Mouse (Mus musculus) C2C12 (cell line): ENCODE results near the gene Hebp2. TPM values are rescaled to one million over a fixed set of nuclear protein-coding genes. Genes with fewer than 3 reads are reported as not detected.

ENCODE experiments used
- H3K27me3 ChIP-seq: one replicate; pipeline ENCODE4 v1.6.1; 2011; ENCODE audit not compliant: control insufficient read depth, insufficient read depth, insufficient read length
- H3K36me3 ChIP-seq: one replicate; pipeline ENCODE4 v1.6.1; 2011; ENCODE audit not compliant: control insufficient read depth, insufficient read depth
- H3K4me3 ChIP-seq: one replicate; pipeline ENCODE4 v1.5.1; 2011; ENCODE audit warnings: mild to moderate bottlenecking, control low read depth; ENCODE audit not compliant: poor library complexity, insufficient read depth, severe bottlenecking
- H3K79me2 ChIP-seq: one replicate; pipeline ENCODE4 v1.6.1; 2011; ENCODE audit not compliant: control insufficient read depth, insufficient read depth
- H3K79me3 ChIP-seq: one replicate; pipeline ENCODE4 v1.6.1; 2011; ENCODE audit warnings: low read depth, control low read depth
- H3ac ChIP-seq: one replicate; pipeline ENCODE3; 2011; ENCODE audit warnings: low read depth; ENCODE audit not compliant: control insufficient read depth, insufficient read length
- CEBPB ChIP-seq: IDR thresholded peaks from one replicate; pipeline ENCODE4 v1.6.1; 2011; ENCODE audit warnings: low read depth, mild to moderate bottlenecking, control low read depth, moderate library complexity
- CTCF ChIP-seq: IDR thresholded peaks from one replicate; pipeline ENCODE4 v1.5.1; 2011; ENCODE audit not compliant: control insufficient read depth, insufficient read depth, insufficient read length
- FOSL1 ChIP-seq: IDR thresholded peaks from one replicate; pipeline ENCODE4 v1.8.0; 2011; ENCODE audit warnings: mild to moderate bottlenecking, low read length; ENCODE audit not compliant: poor library complexity, insufficient read depth, severe bottlenecking
- MAX ChIP-seq: IDR thresholded peaks from one replicate; pipeline ENCODE4 v1.6.1; 2011; ENCODE audit warnings: mild to moderate bottlenecking, control low read depth
- MYOD1 ChIP-seq: IDR thresholded peaks from one replicate; pipeline ENCODE4 v1.6.1; 2011; ENCODE audit warnings: low read depth; ENCODE audit not compliant: control insufficient read depth, insufficient read length
- MYOG ChIP-seq: IDR thresholded peaks from one replicate; pipeline ENCODE4 v1.6.1; 2011; ENCODE audit not compliant: control insufficient read depth, insufficient read length; ENCODE audit errors: extremely low read depth
- USF1 ChIP-seq: IDR thresholded peaks from one replicate; pipeline ENCODE4 v1.6.1; 2011; ENCODE audit warnings: low read depth, mild to moderate bottlenecking, control low read depth, moderate library complexity
- polyA plus RNA-seq: library from polyadenylated mRNA; unstranded; fragments of >200 nt; fragmentation: generic; extraction: Trizol; gene quantifications from one replicate; pipeline ENCODE4 v1.2.1, GENCODE M21; 2012; ENCODE audit warnings: missing spikeins

The Hebp2 gene
- polyA plus RNA-seq, 1 experiment, result 4.3 TPM

DNA sequence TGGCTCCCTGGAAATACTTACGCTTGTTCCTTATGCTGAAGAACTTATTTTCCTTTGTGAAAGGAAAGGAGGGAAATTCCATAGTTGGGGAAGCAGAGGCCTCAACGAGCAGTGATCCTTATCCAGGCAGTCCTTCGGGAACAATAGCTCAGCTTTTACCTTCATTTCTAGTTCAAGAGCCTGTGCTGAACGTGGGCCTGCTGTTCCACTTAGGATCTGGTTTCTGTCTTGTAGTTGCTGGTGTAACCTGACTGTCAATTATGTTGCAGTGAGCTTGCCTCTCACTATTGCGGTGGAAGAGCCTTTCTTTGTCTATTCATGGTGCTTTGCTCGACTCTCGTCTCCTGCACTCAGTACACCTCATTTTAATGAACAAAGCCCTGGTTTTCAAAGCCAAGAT lies 51.6 kb downstream of the Hebp2 start:
- TF ChIP-seq USF1 (no peak), CEBPB (no peak), FOSL1 (no peak), MYOD1 (no peak), MYOG (no peak), CTCF (no peak), MAX (no peak)
- Histone ChIP-seq H3K36me3 (no peaks in the 10 kb centered on the region), H3K27me3 (no peaks in the 10 kb centered on the region), H3ac (no peak overlapping the region), H3K4me3 (no peak overlapping the region), H3K79me3 (peaks cover 2% of the 10 kb centered on the region), H3K79me2 (no peaks in the 10 kb centered on the region)

GRCm38 (mm10) chr10:18493010-18493894 lies 52.6 kb downstream of the Hebp2 start:
- no peaks in the 10 kb centered on the region for H3K27me3 ChIP-seq
- no peaks in the 10 kb centered on the region for H3K79me2 ChIP-seq
- H3K36me3 ChIP-seq, result no peaks in the 10 kb centered on the region
- no peak for TF ChIP-seq USF1
- no peak for TF ChIP-seq MYOG
- no peak for TF ChIP-seq FOSL1
- no peak for TF ChIP-seq CTCF
- no peak for TF ChIP-seq MYOD1
- no peak for TF ChIP-seq MAX
- TF ChIP-seq CEBPB, result no peak
- H3K79me3 ChIP-seq, result peaks cover 2% of the 10 kb centered on the region
- no peak overlapping the region for H3ac ChIP-seq
- no peak overlapping the region for H3K4me3 ChIP-seq

DNA sequence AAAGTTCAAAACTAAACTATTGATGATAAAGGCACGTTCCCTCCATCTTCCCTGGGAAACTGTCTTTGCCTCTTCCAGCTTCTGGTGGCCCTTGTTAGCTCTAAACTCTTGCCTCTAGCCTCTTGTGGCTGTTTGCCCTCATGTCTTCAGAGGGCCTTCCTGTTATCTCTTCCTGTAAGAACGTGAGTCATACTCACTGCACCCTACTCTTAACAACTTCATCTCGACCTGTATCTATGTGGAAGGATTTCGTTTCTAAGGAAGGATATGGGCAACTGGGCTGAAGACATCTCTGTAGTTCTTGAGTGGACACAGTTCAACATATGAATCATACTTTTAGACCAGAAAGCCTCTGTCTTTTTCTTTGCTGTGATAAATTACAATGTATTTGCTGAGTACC lies 53.9 kb downstream of the Hebp2 start:
- Histone ChIP-seq H3K27me3 (no peaks in the 10 kb centered on the region), H3K36me3 (no peaks in the 10 kb centered on the region), H3K79me2 (no peaks in the 10 kb centered on the region), H3K79me3 (peaks cover 2% of the 10 kb centered on the region), H3ac (no peak overlapping the region), H3K4me3 (no peak overlapping the region)
- TF ChIP-seq FOSL1 (no peak), CEBPB (no peak), USF1 (no peak), MAX (no peak), MYOD1 (no peak), MYOG (no peak), CTCF (no peak)

- Histone ChIP-seq H3K4me3 (no peak overlapping the region), H3K36me3 (no peaks in the 10 kb centered on the region), H3K79me3 (no peaks in the 10 kb centered on the region), H3K27me3 (no peaks in the 10 kb centered on the region), H3K79me2 (no peaks in the 10 kb centered on the region), H3ac (no peak overlapping the region)
- no peak for TF ChIP-seq MYOD1
- no peak for TF ChIP-seq USF1
- no peak for TF ChIP-seq FOSL1
- no peak for TF ChIP-seq MYOG
- TF ChIP-seq MAX, result no peak
- TF ChIP-seq CEBPB, result no peak
- no peak for TF ChIP-seq CTCF
Measured at GRCm38 (mm10) chr10:18489936-18490335, 55.9 kb downstream of the Hebp2 start.

Other genes with a start within 250 kb of the Hebp2 start
- 3.0 TPM for gene Nhsl1, start 227.1 kb downstream of the Hebp2 start, polyA plus RNA-seq
- gene Arfgef3, start 197.9 kb upstream of the Hebp2 start, polyA plus RNA-seq, result not detected
- not detected for gene Gm4922, start 240.7 kb upstream of the Hebp2 start, polyA plus RNA-seq